Mouse (Mus musculus): ENCODE data around the gene BC017158. TPM values are rescaled to one million over a fixed set of nuclear protein-coding genes. Genes with fewer than 3 reads are reported as not detected.
A peak's percentile ranks its signal among the peaks of the same experiment; 100 is the strongest.
"Not testable (repeated sequence)": the region's sequence is repeated elsewhere in the genome, so short reads cannot be mapped to it uniquely, and the experiment has no call there.

Gene BC017158
- 32.0 and 36.3 TPM in 2 replicates for polyA plus RNA-seq (2015; fragmentation: Nextera tagmentation; extraction: Ambion mirVana)

GRCm38 (mm10) chr7:128297617-128298480, at the start of gene BC017158:
Gene BC017158 (minus strand): TSS chr7:128298170.
- Histone ChIP-seq H3K36me3 (ENCODE audit: control insufficient read depth, insufficient read depth, low read length) (no peaks in the 10 kb centered on the region), H3K4me2 (ENCODE audit: low read depth, low read length) (peak within 1 kb of the TSS; percentile 89), H3K4me1 (replicated peaks; ENCODE audit: control insufficient read depth, insufficient read depth, low read length) (peaks cover 18% of the 10 kb centered on the region), H3K9ac (ENCODE audit: low read length) (peak within 1 kb of the TSS; percentile 99), H3K27me3 (ENCODE audit: control insufficient read depth, insufficient read depth, low read depth, low read length) (no peaks in the 10 kb centered on the region), H3K27ac (ENCODE audit: low read length) (peak within 1 kb of the TSS; percentile 94), H3K9me3 (ENCODE audit: control insufficient read depth, low read length) (no peaks in the 10 kb centered on the region), H3K4me3 (ENCODE audit: low read length) (peak within 1 kb of the TSS; percentile 100)
- ATAC-seq (ENCODE audit: low read depth): peak; percentile 64
- WGBS: under 1% methylated on average over 46 of the region's 47 CpGs

- Histone ChIP-seq H3K36me3 (ENCODE audit: control insufficient read depth, insufficient read depth, low read length) (no peaks in the 10 kb centered on the region), H3K4me3 (ENCODE audit: low read length) (no peak overlapping the region), H3K4me2 (ENCODE audit: low read depth, low read length) (no peak overlapping the region), H3K9me3 (ENCODE audit: control insufficient read depth, low read length) (peaks cover 3% of the 10 kb centered on the region; the same call in 1 of the 2 replicates), H3K27ac (ENCODE audit: low read length) (no peak overlapping the region), H3K27me3 (ENCODE audit: control insufficient read depth, insufficient read depth, low read depth, low read length) (no peaks in the 10 kb centered on the region), H3K9ac (ENCODE audit: low read length) (no peak overlapping the region), H3K4me1 (replicated peaks; ENCODE audit: control insufficient read depth, insufficient read depth, low read length) (peaks cover 11% of the 10 kb centered on the region)
- no peak for ATAC-seq (ENCODE audit: low read depth)
- 62% methylated on average over 8 of the region's 8 CpGs for WGBS
These were observed 49.0 kb upstream of the BC017158 start for GRCm38 (mm10) chr7:128346991-128347390.

- Histone ChIP-seq H3K27ac (ENCODE audit: low read length) (no peak overlapping the region), H3K36me3 (ENCODE audit: control insufficient read depth, insufficient read depth, low read length) (no peaks in the 10 kb centered on the region), H3K4me1 (replicated peaks; ENCODE audit: control insufficient read depth, insufficient read depth, low read length) (peaks cover 11% of the 10 kb centered on the region), H3K4me2 (ENCODE audit: low read depth, low read length) (no peak overlapping the region), H3K27me3 (ENCODE audit: control insufficient read depth, insufficient read depth, low read depth, low read length) (no peaks in the 10 kb centered on the region), H3K9me3 (ENCODE audit: control insufficient read depth, low read length) (peaks cover 3% of the 10 kb centered on the region; the same call in 1 of the 2 replicates), H3K4me3 (ENCODE audit: low read length) (no peak overlapping the region), H3K9ac (ENCODE audit: low read length) (no peak overlapping the region)
- ATAC-seq (ENCODE audit: low read depth): no peak
- 44% methylated on average over 2 of the region's 2 CpGs for whole genome bisulfite sequencing
These were observed 48.6 kb upstream of the BC017158 start for GRCm38 (mm10) chr7:128346522-128346921.

GRCm38 (mm10) chr7:128345691-128346090, 47.7 kb upstream of the BC017158 start:
- Histone ChIP-seq H3K27ac (ENCODE audit: low read length) (no peak overlapping the region), H3K4me3 (ENCODE audit: low read length) (no peak overlapping the region), H3K9me3 (ENCODE audit: control insufficient read depth, low read length) (peaks cover 3% of the 10 kb centered on the region; the same call in 1 of the 2 replicates), H3K27me3 (ENCODE audit: control insufficient read depth, insufficient read depth, low read depth, low read length) (no peaks in the 10 kb centered on the region), H3K4me2 (ENCODE audit: low read depth, low read length) (no peak overlapping the region), H3K36me3 (ENCODE audit: control insufficient read depth, insufficient read depth, low read length) (no peaks in the 10 kb centered on the region), H3K9ac (ENCODE audit: low read length) (no peak overlapping the region), H3K4me1 (replicated peaks; ENCODE audit: control insufficient read depth, insufficient read depth, low read length) (peaks cover 8% of the 10 kb centered on the region)
- WGBS: 81% methylated on average over 6 of the region's 6 CpGs
- no peak for ATAC-seq (ENCODE audit: low read depth)

- Histone ChIP-seq H3K4me1 (replicated peaks; ENCODE audit: control insufficient read depth, insufficient read depth, low read length) (peaks cover 6% of the 10 kb centered on the region), H3K4me2 (ENCODE audit: low read depth, low read length) (no peak overlapping the region), H3K27ac (ENCODE audit: low read length) (no peak overlapping the region), H3K4me3 (ENCODE audit: low read length) (no peak overlapping the region), H3K9ac (ENCODE audit: low read length) (no peak overlapping the region), H3K9me3 (ENCODE audit: control insufficient read depth, low read length) (peaks cover 3% of the 10 kb centered on the region; the same call in 1 of the 2 replicates), H3K27me3 (ENCODE audit: control insufficient read depth, insufficient read depth, low read depth, low read length) (no peaks in the 10 kb centered on the region), H3K36me3 (ENCODE audit: control insufficient read depth, insufficient read depth, low read length) (no peaks in the 10 kb centered on the region)
- peak; percentile 78 for ATAC-seq (ENCODE audit: low read depth)
- 51% methylated on average over 6 of the region's 6 CpGs for WGBS
These were observed 47.1 kb upstream of the BC017158 start for GRCm38 (mm10) chr7:128344928-128345653.

GRCm38 (mm10) chr7:128344488-128344887, 46.5 kb upstream of the BC017158 start:
- peaks cover 3% of the 10 kb centered on the region; the same call in 1 of the 2 replicates for H3K9me3 ChIP-seq (ENCODE audit: control insufficient read depth, low read length)
- peaks cover 6% of the 10 kb centered on the region for H3K4me1 ChIP-seq (replicated peaks; ENCODE audit: control insufficient read depth, insufficient read depth, low read length)
- no peak overlapping the region for H3K9ac ChIP-seq (ENCODE audit: low read length)
- ATAC-seq (ENCODE audit: low read depth): peak; percentile 36; the same call in 1 of the 2 replicates
- 73% methylated on average over 7 of the region's 7 CpGs for WGBS
- no peak overlapping the region for H3K4me2 ChIP-seq (ENCODE audit: low read depth, low read length)
- H3K27me3 ChIP-seq (ENCODE audit: control insufficient read depth, insufficient read depth, low read depth, low read length): no peaks in the 10 kb centered on the region
- no peak overlapping the region for H3K4me3 ChIP-seq (ENCODE audit: low read length)
- H3K27ac ChIP-seq (ENCODE audit: low read length): no peak overlapping the region
- H3K36me3 ChIP-seq (ENCODE audit: control insufficient read depth, insufficient read depth, low read length): no peaks in the 10 kb centered on the region

GRCm38 (mm10) chr7:128342691-128343090, 44.7 kb upstream of the BC017158 start:
- not testable (repeated sequence) for H3K4me1 ChIP-seq (replicated peaks; ENCODE audit: control insufficient read depth, insufficient read depth, low read length); ATAC-seq (ENCODE audit: low read depth); H3K4me2 ChIP-seq (ENCODE audit: low read depth, low read length); H3K4me3 ChIP-seq (ENCODE audit: low read length); H3K27me3 ChIP-seq (ENCODE audit: control insufficient read depth, insufficient read depth, low read depth, low read length); H3K9me3 ChIP-seq (ENCODE audit: control insufficient read depth, low read length); H3K9ac ChIP-seq (ENCODE audit: low read length); H3K36me3 ChIP-seq (ENCODE audit: control insufficient read depth, insufficient read depth, low read length); H3K27ac ChIP-seq (ENCODE audit: low read length)
- WGBS: 85% methylated on average over 7 of the region's 10 CpGs

- not testable (repeated sequence) for H3K4me1 ChIP-seq (replicated peaks; ENCODE audit: control insufficient read depth, insufficient read depth, low read length); ATAC-seq (ENCODE audit: low read depth); H3K27ac ChIP-seq (ENCODE audit: low read length); H3K9ac ChIP-seq (ENCODE audit: low read length); H3K9me3 ChIP-seq (ENCODE audit: control insufficient read depth, low read length); H3K27me3 ChIP-seq (ENCODE audit: control insufficient read depth, insufficient read depth, low read depth, low read length); H3K36me3 ChIP-seq (ENCODE audit: control insufficient read depth, insufficient read depth, low read length); H3K4me3 ChIP-seq (ENCODE audit: low read length); H3K4me2 ChIP-seq (ENCODE audit: low read depth, low read length)
- 46% methylated on average over 9 of the region's 9 CpGs for WGBS
These were observed 42.4 kb upstream of the BC017158 start for GRCm38 (mm10) chr7:128340321-128340720.

GRCm38 (mm10) chr7:128332896-128333295, 34.9 kb upstream of the BC017158 start:
- Histone ChIP-seq H3K9ac (ENCODE audit: low read length) (no peak overlapping the region), H3K27me3 (ENCODE audit: control insufficient read depth, insufficient read depth, low read depth, low read length) (no peaks in the 10 kb centered on the region), H3K9me3 (ENCODE audit: control insufficient read depth, low read length) (no peaks in the 10 kb centered on the region), H3K4me1 (replicated peaks; ENCODE audit: control insufficient read depth, insufficient read depth, low read length) (no peaks in the 10 kb centered on the region), H3K36me3 (ENCODE audit: control insufficient read depth, insufficient read depth, low read length) (no peaks in the 10 kb centered on the region), H3K4me3 (ENCODE audit: low read length) (no peak overlapping the region), H3K4me2 (ENCODE audit: low read depth, low read length) (no peak overlapping the region), H3K27ac (ENCODE audit: low read length) (peak overlapping the region; percentile 34; the same call in 1 of the 2 replicates)
- 79% methylated on average over 1 of the region's 1 CpGs for WGBS
- ATAC-seq (ENCODE audit: low read depth): peak; percentile 62
